Mouse (Mus musculus): ENCODE data around the gene Atxn2.

- TF ChIP-seq CTCF (IDR thresholded peaks at IDR 0.05; ENCODE audit: borderline replicate concordance, control insufficient read depth, extremely low read depth, insufficient read depth, low read length, poor library complexity) (no peak), POLR2A (IDR thresholded peaks at IDR 0.05; ENCODE audit: control insufficient read depth, extremely low read depth, insufficient read depth, low read length, poor library complexity) (no peak)
These were observed 126.6 kb downstream of the Atxn2 start, which contains the start of gene Sh2b3 for GRCm38 (mm10) chr5:121837441-121838340.

Data from thymus, adult 2 months (tissue).